Mouse (Mus musculus): ENCODE results near the gene Pdk1.
"Not testable (repeated sequence)": the region's sequence is repeated elsewhere in the genome, so short reads cannot be mapped to it uniquely, and the experiment has no call there.

The Pdk1 gene

DNA sequence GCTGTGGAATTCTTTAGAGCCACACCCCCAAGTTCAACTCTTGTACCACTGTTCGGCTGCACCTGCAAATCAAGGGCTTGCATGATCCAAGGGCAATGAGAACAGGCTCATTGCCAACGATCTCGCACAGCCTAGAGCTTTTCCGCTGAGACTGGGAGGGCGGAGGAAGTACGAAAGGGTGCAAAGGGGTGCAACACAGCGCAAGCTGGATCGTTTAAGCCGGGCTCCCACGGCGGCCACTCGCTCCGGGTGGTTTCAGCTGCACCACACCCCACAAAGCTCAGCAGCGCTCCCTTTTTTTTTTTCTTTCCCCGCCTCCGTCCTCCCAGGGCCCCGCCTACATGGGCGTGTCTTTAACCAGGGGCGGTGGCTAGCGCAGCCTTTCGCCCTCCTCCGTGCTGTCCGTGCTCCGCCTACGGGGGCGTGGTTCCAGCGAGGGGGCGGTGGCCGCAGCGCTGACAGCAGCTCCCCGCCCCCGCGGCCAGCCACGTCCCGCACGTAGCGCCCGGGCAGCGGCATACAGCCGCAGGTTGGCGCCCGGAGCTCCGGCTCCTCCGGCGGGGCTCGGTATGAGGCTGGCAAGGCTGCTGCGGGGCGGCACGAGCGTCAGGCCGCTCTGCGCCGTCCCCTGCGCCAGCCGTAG is at the start of gene Pdk1:
Gene Pdk1, plus strand, starts transcription at position 424 of the 643 bp plus-strand sequence.
- peak; percentile 97 for DNase-seq (ENCODE audit: low read depth)

DNA sequence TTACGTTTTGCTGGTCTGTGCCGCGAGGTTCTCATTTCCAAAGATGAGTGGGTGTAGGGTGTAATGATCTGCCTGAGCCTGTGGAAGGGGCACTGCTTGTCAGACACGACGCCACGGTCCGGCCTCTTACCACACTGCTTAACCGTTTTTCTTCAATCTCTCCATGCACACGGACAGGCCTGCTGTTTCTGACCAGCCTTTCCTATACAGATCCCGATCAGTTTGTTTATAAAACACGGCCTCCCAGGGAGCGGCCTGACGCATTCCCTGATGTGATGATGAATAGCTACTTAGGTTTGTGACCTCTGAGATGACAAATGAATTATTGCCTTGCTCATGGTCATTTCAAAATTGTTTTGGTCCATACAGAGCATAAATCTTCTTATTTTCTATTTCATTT is 48.9 kb upstream of the Pdk1 start:
- no peak for DNase-seq (ENCODE audit: low read depth)

DNA sequence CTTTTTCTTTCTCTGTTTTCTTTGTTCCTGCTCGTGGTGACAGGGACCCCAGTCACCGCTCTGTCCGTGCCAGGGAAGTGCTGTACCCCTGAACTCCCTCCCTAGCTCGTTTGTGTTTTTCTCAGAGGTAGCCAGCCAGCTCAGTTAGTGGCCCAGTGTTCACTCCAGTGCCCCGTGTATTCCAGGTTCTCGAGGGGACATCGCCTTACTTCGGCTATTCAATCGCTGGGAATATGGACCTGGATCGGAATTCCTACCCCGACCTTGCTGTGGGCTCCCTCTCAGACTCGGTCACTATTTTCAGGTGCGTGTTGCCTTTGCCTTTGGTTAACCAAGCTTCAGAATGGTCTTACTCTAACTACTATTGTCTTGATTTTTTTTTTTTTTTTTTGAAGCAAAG is 45.3 kb upstream of the Pdk1 start:
- no peak for DNase-seq (ENCODE audit: low read depth)

DNA sequence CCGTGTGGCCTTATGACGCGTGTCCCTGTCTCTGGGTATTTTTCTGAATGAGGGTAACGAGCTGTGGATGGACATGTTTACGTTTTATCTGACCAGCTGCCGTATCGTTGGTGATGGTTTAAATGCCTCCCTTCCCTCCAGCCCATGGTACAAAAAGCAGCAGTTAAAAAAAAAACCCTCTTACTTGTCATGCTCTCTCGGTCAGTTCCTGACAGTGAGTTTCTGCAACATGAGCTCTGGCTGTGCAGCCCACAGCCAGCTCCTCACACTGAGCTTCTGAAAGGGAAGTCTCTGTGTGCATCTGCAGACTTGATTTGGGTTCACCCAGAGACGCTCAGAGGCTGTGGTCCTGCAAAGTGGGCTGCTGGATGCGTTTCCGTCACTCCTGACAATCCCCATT is 44.1 kb upstream of the Pdk1 start:
- DNase-seq (ENCODE audit: low read depth): no peak

DNA sequence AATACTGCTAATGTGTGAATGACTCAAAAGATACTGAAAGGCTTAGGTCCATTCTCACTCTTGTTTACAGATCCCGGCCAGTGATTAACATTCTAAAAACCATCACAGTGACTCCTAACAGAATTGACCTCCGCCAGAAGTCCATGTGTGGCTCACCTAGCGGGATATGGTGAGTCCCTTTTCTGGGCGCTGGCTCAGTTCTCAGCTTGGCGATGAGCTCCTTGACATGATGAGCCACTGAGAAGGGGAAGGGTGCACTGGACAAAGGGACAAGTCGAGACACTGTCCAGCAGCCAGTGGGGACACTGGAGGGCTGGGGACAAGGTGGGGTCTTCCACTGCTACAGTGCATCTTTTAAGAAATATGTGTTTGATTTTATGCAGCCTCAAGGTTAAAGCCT is 39.4 kb upstream of the Pdk1 start:
- no peak for DNase-seq (ENCODE audit: low read depth)

DNA sequence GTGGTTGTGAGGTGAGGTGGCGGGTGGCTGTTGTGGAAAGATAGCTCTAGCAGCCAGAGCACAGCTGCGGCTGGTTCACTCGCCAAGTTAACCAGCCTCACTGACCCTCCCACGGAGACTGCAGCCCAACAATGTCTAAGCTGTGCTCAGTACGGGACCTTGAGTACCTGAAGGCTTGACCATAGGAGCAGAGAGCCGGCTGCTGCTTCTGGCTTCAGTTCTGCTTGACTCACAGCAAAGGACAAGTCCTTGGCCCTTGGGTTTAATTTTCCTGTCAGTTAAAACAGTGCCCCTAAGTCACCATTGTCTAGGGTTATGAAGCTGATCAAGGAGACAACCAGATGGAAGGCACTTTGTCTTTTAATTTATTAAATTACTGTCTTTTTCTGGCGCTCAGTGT is 38.7 kb upstream of the Pdk1 start:
- no peak for DNase-seq (ENCODE audit: low read depth)

DNA sequence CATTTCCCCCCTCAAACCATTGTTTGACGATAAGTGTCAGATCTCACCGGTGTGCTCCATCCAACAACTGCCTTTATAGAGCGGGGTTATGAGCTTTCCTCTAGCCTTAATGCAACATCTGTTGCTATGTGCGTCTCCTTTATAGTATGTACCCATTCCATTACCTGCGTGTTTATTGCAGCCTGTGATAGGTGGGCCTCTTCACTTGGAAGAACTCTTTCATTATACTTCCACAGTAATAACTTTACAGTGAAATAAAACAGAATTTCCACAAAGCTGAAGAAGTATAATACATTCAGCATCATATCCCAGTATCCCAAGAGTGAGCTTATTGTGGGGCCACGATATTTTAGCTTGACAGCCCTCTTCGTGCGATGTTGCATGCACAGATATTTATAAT is 37.5 kb upstream of the Pdk1 start:
- DNase-seq (ENCODE audit: low read depth): no peak

DNA sequence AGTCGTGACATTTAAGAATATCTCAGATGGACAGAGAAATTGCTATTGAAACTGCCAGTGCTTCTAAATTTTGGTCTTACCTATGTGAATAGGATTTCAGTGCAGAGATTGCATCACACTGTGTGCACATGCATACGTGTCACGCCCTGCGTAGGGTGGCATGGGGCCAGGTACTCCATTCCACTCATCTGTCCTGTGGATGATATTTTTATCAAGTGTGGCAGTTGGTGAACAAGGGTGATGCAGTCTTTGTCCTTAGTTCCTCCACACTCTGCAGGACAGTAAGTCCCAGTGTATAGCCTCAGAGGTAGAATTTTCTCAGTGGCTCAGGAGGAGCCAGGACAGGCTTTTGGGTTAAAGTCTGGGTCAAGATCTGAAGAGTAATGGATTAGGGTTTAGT is 36.8 kb upstream of the Pdk1 start:
- no peak for DNase-seq (ENCODE audit: low read depth)

DNA sequence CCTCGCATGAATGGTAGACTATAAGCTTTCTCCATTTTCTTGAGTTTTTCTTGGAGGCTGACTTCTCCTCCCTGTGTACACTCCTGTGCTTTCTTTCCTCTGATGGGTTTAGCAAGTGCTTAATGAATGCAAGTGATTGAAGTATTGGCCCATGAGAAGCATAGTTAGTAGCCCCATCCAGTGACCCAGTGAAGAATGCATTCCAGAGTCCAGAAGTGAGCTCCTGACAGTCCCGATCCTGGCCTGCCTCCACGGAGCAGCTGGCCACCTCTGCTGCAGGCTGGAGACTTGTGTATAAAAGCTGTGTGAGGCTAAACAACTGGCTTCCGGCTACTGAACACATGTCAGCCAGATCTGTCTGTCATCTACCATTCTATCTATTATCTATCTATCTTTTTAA is 35.8 kb upstream of the Pdk1 start:
- DNase-seq (ENCODE audit: low read depth): no peak

DNA sequence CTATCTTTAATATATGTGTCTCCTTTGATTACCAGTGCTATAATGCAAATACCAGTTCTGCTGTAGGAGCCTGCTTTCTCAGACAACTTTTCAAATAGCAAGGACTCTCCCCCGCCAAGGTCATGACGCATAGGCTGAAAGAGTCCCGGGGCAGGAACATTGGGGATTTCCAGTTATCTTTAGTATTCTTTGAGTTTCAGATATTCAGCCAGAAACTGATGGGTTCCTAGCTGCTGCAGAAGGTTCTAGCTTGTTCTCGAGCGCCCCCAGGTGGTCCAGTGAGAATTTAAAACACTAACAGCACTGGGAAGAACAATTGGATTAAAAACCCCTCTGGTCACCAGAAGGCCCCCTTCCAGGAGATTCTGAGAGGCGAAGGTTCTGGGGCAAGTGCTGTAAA is 35.2 kb upstream of the Pdk1 start:
- DNase-seq (ENCODE audit: low read depth): peak; percentile 66

DNA sequence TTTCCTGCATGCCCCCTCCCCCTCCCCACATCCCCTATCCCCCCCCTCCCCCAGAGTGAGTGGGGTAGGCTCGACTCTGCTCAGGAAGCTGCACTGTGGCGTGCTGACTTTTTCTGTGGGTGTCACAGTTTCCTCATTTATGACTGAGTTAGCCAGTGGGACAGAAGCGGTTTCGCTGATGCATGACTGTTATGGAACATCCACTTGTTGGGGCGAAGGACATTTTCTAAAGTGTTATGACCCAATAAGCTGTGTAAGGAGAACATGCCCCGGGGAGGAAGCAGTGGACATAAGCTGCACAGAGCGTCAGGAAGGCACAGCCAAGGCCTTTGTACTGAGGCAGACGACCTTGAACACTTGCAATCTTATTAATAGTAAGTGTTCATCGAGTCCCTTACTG is 29.7 kb upstream of the Pdk1 start:
- no peak for DNase-seq (ENCODE audit: low read depth)

DNA sequence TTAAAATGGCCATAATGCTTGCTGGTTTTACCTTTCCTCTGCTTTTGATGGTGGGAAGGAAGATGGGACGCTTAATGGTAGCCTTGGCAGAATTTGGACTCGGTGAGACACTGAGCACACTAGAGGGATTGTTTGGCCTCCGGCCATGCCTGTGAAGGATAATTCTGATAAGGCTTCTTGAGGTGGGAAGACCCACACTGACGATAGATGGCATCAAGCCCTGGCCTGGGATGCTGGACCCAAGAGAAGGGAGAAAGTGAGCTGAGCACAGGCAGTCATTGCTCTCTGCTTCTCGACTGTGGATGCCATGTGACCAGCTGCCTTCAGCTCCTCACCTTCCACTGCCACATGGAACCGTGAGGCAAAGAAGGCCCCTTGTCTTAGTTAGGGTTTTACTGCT is 28.1 kb upstream of the Pdk1 start:
- DNase-seq (ENCODE audit: low read depth): no peak

DNA sequence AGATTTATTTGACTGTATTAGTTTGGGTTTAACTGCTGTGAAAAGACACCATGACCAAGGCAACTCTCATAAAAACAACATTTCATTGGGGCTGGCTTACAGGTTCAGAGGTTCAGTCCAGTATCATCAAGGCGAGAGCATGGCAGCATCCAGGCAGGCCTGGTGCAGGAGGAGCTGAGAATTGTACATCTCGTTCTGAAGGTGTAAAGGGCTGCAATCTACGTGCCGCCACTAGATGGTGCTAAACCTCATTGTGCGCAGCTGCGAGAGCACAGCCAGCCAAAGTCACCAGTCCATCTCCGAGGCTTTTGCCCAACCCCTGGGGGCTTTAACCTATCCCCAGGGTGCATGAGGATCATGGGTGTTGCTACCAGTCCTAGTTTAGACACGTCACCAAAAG is 20.9 kb upstream of the Pdk1 start:
- not testable (repeated sequence) for DNase-seq (ENCODE audit: low read depth)

DNA sequence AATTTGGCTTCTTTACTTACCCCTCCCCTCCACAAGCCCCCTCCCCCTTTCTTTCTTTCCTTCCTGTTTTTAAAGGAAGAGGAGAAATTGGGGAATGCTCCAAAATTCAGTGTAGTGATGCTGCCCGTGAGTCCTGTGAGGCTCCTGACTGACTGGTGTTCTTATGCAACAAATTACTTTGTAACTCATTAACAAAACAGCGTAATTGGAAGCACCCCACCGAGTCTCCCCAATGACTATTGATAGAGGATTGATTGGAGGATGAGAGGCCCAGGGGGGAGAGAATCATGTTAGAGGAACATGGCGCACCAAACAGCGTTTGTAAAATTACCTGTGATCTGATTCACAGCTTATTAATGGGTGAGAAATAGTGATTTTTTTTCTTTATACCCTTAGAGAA is 17.9 kb upstream of the Pdk1 start:
- no peak for DNase-seq (ENCODE audit: low read depth)

DNA sequence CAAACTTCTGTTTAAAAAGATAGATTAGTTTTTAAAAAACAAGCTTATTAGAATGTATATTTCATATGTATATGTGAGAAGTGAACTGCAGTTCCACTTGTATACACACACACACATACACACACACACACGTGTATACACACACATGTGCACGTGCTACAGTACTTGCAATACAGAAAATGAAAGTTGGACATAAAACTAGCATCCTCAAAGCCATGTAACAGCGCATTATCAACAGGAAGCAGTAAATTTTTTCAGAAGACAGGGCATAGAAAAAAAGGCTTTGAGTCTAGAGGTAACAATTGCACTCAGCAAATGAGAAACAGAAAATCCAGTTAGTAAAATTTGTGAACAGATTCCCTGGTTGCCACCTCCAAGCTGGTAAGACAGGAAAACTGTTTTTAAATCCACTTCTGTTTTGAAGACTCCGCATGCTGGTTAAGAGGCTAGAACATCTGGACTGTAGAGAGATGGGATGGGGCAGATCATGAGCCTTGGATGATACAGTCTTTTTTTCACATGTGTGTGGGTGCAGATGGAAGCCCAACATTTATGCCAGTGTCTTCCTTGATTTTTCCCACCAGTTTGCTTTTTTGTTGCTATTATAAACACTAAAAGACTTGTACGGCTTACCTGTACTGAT is 9.4 kb upstream of the Pdk1 start:
- no peak for DNase-seq (ENCODE audit: low read depth)

DNA sequence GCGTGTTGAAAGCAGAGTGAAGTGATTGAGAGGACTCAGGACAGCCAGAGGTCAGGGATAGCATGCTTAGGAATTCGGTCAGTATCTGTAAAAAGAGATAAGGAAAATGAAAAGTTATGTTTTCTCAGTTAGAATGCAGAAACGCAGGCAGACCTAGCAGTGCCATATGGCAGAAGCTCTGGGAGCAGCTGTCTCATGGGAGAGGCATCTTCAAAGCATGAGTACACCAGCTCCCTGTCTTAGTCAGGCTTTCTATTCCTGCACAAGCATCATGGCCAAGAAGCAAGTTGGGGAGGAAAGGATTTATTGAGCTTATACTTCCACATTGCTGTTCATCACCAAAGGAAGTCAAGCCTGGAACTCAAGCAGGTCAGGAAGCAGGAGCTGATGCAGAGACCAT is 8.0 kb upstream of the Pdk1 start:
- DNase-seq (ENCODE audit: low read depth): no peak

DNA sequence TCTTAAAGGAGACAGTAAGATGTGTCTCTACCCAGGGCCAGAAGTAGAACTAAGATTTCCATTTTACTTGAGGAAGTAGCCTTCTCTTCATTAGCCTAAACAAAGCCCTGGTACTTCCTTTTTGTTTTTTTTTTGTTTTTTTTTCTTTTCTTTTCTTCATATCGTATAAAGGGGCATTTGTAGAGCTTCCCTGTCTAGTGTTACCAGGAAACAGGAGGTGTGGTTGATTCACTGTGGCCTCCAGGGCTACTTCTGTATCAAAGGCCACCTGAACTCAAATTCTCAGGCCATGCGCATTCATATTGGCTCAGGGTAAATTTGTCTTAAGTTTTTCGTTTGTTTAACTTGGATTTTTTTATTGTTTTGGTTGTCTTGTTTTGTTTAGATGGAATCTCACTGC is 7.1 kb upstream of the Pdk1 start:
- DNase-seq (ENCODE audit: low read depth): no peak

DNA sequence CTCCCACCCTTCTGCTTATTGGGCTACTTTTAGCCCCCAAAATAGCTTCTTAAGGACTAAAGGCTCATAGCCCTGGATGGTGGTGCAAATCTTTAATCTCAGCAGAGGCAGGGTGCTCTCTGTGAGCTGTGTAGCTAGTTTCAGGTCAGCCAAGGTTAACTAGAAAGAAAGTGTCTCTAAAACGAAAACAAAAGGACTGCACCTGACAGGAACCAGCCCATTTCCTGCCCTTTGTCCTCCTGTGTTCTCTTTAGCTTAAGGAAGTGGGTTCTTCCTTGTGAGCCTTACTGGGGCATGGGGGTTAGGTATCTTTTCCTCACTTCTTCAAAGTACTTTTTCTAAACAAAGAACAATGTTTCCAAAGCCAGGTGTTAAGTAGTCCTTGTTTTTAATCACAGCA is 6.5 kb upstream of the Pdk1 start:
- no peak for DNase-seq (ENCODE audit: low read depth)

DNA sequence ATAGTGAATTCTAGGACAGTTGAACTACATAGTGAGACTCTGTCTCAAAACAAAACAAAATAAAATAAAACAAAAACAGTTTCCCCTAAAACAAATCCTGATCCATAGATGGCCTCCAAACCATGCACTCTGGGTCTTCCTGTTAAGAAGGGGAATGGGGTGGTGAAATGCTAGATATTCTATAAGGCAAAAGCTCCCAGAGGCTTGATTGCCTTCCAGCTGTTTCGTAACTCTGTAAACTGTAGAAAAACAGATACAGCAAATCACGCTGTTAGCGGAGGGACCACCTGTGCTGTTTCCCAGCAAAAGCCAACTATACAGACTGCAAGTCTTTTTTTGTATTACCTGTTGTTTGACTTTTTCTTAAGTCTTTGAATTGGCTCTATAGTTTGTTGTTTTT is 6.0 kb upstream of the Pdk1 start:
- no peak for DNase-seq (ENCODE audit: low read depth)

DNA sequence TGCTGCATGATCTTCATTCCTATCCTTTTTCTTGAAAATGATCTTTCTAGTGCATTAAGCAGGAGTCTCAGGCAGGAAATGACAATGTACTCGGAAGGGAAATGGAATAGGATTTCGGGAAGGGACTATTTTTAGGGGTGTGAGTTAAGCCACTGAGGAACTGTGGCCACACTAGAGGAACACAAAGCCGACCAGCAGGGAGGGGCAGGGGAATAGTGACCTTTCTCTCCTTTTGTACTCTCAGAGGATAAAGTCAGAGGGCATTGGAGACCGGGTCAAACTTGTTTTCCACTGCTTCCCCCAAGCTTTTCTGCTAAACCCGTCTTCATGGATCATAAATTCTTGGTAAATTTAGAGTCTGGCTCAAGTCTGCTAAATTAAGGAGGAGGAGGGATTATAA is 5.5 kb upstream of the Pdk1 start:
- DNase-seq (ENCODE audit: low read depth): no peak

DNA sequence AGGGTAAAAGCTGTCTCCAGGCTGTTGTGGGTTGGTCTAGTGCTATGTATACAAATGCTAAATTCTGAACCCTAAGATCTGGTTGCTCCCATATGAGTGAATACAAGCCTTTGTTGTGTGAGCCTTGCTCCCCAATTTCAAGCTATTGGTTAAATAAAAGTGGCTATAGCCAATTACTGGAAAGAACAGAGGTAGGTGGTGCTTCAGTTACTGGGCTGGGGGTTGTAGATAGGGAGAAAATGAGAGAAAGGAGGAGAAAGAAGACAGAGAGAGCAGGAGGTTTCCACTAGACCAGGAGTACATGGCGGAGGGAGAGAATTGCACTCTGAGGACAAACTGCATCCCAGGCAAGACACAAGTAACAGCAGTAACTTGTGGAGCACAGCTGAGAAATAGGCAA is 4.8 kb upstream of the Pdk1 start:
- no peak for DNase-seq (ENCODE audit: low read depth)

DNA sequence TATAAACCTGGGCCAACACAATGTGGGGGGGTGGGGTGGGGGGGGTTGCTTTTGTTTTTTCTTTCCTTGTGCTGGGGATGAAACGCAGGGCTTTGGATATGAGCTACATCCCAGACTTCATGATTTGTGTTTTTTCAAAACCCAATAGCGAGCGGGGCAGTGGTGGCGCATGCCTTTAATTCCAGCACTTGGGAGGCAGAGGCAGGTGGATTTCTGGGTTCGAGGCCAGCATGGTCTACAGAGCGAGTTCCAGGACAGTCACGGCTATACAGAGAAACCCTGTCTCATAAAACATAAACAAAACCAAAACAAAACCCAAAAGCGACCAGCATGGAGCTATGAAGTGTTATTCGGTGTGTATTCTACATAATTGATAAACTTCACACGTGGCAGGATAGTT is 883 bp upstream of the Pdk1 start:
- no peak for DNase-seq (ENCODE audit: low read depth)

DNA sequence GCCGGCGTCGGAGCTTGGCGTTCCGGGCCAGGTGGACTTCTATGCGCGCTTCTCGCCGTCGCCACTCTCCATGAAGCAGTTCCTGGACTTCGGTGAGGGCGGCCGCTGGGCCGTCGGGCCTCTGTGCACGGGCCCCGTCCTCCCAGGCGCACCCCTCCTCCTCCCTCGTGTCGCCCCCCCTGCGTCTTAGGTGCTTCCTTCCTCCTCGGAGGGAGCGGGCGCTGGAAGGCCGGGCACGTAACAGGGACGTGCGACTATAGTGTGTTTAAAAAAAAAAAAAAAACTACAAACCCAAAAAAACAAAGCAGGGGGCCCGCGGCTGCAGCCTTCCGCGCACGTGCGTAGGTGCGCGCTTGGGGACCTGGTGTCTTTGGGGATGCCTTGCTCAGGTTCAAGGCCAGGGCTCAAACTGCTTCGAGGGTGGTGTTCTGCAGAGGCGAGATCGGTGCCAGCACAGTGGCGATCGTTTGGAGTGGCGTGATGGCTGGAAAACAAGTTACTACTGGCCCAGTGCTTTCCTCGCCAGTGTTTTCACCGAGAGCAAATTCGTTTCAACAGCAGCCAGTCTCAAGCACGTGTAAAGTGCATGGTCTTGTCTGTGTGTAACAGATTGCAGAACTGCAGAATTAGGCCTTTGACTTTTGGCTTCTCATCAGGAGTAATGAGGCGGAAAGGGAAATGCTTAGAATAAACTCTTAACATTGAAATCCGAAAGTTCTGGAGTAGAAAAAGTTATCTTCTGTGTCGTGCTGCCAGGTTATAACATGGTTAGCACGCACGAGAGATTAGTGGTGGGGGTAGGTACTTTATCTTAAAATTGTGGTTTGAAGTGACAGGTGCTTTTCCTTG is 674 bp downstream of the Pdk1 start:
- no peak for DNase-seq (ENCODE audit: low read depth)

DNA sequence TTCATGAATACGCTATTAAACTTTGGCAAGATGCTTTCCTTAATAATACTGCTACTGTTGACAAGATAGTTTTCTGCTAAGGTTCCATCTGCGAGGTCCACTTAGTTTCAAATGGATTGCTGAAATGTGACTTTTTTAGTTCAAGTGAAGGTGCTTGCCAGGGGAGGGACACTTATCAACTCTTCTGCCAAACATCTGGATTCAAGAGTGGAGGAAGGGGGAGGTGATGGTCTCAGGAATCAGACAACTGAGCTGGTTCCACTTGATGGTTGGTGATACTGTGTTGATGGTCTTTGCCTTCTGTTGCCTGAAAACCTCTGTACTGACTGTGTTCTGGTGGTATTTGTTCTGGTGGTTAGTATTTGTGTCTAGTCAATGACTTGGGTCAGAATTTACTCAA is 1.4 kb downstream of the Pdk1 start:
- no peak for DNase-seq (ENCODE audit: low read depth)
